Mouse (Mus musculus) cerebellum, postnatal 25 days (tissue): Measurements from ENCODE around the gene Osbpl6.
A peak's percentile ranks its signal among the peaks of the same experiment; 100 is the strongest.
"Not testable (repeated sequence)": the region's sequence is repeated elsewhere in the genome, so short reads cannot be mapped to it uniquely, and the experiment has no call there.

Source experiments
- DNase-seq, 2 experiments: peaks; one replicate each; pipeline ENCODE4 v3.0.0; 2021; ENCODE audit warnings: mixed read lengths in 2 of 2

Osbpl6 gene

GRCm38 (mm10) chr2:76571543-76571942 lies 165.2 kb downstream of the Osbpl6 start:
- DNase-seq = no peak

DNA sequence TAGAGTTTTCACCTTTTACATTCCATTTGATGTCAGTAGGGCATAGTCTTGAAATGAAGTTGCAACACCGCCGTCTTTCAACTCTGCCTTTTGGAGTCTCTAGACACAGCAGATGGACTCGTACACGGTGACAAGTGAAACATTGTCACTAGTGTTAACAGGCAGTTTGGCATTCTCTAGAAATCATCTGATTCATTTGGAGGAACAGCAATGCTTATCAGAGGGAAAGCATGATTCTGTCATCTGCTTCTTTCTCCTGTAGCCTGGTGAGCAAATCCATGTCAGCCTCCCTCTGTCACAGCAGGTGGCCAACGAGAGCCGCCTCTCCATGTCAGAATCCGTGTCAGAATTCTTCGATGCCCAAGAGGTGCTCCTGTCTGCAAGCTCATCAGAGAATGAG lies 172.6 kb downstream of the Osbpl6 start:
- no peak for DNase-seq

DNA sequence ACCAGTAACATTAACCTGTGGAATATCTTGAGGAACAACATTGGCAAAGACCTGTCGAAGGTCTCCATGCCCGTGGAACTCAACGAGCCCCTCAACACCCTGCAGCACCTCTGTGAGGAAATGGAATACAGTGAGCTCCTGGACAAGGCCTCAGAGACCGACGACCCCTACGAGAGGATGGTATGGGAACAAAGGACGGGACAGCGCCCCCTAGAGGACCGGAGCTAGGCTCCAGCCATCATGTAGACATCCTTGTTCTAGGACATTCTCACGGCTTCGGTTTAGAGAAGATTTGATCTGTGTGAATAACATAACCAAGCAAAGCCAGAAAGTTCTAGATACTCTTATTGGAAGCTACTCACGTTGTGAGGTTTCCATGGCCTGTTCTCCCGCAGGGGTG lies 178.8 kb downstream of the Osbpl6 start:
- DNase-seq = peak in 1 of 2 experiments; percentile 36

GRCm38 (mm10) chr2:76586906-76587305 lies 180.6 kb downstream of the Osbpl6 start:
- DNase-seq = no peak

- no peak for DNase-seq
These were observed 183.9 kb downstream of the Osbpl6 start for GRCm38 (mm10) chr2:76590221-76590620.

- no peak for DNase-seq
These were observed 186.2 kb downstream of the Osbpl6 start for GRCm38 (mm10) chr2:76592401-76592924.

DNA sequence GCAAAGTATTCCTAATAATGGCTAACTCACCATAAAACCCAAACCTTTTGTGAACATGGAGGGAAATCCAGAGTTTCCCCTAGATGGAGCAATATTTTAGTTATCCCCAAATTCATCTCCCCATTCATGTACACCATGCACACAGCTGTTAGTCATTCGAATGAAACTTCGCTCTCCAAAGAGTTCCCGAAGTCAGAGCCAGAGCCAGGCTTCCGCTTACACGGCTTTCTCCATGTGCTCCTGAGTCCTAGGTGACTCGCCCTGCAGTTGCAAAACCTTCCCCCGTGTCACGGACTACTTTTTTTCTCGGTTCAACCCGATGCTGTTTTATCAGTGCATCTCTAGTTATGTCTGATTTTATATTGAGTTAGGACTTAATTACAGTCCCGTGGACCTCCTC lies 191.2 kb downstream of the Osbpl6 start:
- DNase-seq = no peak

DNA sequence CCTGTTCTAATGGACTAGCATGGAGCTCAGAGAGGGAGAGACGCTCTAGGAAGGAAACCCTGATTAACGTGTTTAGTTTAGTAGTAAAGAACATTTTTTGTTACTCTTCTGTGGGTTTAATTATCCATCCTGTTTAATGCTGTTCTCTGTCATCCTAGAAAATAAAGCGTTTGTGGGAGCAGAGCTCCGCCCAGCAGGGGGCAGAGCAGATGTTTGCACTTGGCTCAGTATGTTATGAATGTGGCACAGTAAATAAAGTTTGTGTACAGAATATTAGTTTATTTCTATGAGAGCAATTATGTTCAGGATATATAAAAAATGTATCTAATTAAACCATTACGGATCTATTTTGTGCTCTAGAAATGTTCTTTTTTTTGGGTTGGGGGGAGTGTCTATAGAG lies 192.9 kb downstream of the Osbpl6 start:
- no peak for DNase-seq

DNA sequence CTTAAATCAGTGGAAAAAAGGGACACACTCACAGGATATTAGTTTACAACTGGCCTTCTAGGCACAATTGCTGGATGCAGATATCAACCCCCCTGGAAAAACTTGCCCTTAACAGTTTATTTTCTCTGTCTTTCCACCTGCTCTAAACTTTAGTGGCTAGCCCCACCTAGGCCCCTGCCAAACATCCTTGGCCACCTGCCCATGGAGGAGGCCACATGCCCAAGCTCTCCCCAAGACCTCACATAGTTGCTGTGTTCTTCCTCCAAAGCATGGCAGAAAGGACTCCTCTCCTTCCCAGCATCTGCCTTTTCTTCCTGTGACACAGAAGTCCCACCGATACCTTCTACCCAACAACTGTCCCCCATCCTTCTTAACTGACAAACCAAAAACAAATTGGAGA lies 195.9 kb downstream of the Osbpl6 start:
- DNase-seq = peak in 1 of 2 experiments; percentile 43

DNA sequence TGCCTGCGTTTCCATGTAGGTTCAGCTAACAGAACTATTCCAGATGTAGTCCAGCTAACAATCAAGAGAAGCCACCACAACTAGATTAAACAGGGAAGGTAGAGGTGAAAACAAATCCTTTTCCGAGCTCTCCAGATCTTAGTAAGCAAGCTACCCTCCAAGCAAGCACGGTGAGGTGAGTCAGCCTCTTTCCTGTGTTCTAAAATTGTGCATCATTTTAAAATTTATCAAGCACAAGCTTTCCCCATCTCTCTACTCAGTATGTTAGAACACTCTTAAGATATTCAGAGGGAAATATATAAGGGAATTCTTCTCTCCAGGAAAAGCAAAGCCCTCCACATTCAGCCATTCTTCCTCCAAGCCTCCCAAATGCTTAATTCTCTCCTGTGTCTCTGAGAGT lies 200.4 kb downstream of the Osbpl6 start:
- no peak for DNase-seq

DNA sequence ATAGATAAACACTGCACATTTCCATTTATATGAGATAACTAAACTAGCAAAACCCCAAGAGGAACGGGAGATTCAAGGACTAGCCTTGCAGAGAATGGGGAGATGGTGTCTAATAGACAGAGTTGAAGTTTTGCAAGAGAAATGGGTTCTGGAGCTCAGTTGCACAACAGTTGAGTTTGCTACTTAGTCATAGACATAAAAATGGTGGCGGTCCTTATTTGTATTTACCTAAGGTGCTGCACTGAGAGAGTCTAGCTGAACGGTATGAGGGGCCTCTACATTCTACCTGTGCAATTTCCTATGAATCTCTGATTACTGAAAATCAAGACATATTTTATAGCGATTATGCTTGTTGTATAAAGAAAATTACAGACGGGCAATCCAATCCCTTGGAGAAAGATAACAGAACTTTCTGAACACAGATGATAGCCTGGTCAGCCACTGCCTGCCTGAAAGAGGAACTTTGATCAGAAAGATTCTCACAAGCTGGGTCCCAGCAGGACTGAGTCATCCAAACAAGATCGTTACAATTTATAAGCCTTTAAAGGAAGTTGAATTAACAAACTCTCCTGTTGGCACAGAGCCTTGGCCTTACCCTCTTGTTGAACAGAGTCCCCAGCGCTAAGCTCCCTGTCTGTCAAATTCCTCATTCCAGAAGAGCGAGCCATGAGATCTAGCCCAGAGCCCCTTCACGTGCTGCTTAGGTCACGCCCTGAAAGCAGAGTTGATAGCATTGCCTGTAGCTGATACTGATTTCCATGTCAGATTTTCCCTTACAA lies 204.2 kb downstream of the Osbpl6 start:
- DNase-seq = no peak

GRCm38 (mm10) chr2:76611996-76612395 lies 205.7 kb downstream of the Osbpl6 start:
- DNase-seq = no peak

DNA sequence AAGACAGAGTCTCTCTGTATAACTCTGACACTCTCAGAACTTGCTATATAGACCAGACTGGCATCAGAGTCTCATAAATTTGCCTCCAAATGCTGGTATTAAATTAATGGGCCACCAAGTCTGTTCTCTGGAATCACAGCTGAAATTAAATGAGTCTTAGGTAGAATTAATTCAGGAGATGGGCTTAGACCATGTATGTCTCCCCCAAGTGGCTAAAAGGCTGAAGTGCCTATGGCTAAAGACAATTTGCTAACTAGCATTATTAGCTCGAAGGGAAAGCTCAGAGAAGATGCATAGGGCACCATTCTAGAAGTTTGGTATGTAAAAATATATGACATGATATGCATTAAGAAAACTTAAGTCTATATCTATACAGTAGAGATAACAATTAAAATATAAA lies 211.8 kb downstream of the Osbpl6 start:
- peak in 1 of 2 experiments; percentile 71 for DNase-seq

GRCm38 (mm10) chr2:76620188-76620587 lies 213.9 kb downstream of the Osbpl6 start:
- DNase-seq = no peak

- no peak for DNase-seq
These were observed 215.4 kb downstream of the Osbpl6 start for GRCm38 (mm10) chr2:76621724-76622123.

DNA sequence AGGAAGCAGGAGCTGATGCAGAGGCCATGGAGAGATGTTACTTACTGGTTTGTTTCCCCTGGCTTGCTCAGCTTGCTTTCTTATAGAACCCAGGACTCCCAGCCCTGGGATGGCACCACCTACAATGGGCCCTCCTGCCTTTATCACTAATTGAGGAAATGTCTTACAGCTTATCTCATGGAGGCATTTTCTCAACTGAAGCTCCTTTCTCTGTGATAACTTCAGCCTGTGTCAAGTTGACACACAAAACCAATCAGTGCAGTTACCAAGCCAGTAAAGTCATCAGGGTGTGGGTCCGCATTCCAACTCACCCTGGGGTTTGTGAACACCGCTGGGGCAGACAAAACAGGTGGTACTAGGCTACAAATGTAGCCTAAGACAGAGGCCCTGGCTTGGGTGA lies 216.0 kb downstream of the Osbpl6 start:
- not testable (repeated sequence) for DNase-seq

GRCm38 (mm10) chr2:76630293-76630692 lies 224.0 kb downstream of the Osbpl6 start:
- no peak for DNase-seq

GRCm38 (mm10) chr2:76631600-76631999 lies 225.3 kb downstream of the Osbpl6 start:
- DNase-seq = no peak

DNA sequence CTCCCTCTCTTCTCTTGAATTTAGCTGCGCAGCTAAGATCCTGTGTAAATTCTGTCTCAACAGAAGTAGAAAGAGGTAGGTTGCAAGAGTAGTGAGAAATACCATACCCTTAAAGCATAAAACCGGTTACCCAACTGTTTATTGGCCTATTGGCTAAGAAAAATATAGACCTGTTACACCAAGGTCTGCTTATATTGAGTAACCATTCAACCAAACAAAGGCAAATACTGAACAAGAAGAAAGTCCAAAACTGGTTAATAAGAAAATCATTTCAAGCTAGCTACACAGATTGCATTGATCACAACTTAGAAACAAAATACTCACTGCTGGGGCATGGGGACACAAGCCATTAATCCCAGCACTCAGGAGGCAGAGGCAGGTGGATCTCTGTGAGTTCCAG lies 233.3 kb downstream of the Osbpl6 start:
- no peak for DNase-seq

DNA sequence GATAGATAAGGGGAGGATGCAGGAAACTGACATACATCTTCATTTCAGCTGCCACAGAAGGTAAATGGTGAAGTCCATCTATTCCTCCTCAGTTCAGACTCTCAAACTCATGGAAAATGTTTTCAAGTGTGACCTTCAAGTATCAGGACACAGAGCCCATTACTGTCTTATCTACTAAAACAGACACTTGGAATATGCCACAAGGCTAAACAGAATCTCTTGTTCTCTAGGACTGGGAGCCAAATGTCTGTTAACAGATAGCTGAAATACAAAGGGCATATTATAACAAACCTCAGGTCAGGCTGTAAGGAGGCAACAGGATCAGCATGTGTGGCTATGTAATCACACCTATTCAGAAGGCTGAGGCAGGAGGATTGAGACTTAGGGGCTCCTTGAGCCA lies 237.5 kb downstream of the Osbpl6 start:
- DNase-seq = no peak

GRCm38 (mm10) chr2:76647441-76647869 lies 241.1 kb downstream of the Osbpl6 start:
- no peak for DNase-seq

DNA sequence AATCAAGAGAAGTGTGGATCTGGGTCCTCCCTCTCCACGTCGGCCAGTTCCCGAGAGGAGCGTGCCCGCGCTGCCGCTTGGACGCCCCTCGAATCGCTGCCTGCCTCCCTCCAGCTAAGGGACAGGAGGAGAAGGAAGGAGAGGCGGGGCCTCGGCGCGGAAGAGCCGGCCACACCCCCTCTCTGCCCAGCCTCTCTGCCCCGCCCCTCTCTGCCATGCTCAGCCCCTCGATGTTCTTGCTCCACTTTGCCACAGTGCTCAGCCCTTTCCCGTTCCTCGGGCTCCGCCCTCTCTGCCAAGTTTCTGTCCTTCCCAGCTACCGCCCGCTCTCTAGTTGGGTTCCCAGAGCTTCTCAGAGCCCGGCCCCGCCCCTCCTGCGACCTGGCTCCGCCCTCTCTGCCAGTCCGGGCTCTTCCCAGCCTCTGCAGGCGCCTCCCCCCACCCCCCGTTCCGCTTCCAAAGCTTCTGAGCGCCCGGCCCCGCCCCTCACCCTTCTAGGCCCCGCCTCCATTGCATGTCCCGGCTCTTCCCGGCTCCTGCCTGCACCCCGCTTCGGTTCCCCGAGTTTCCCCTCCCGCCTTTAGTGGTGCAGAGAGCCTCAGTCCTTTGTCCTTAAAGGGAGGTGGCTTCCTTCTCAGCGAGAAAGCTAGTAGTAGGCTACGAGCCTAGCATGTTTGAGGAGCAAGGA lies 241.7 kb downstream of the Osbpl6 start, which contains the start of the genes Prkra and Pjvk:
Gene Prkra, minus strand, starts transcription at position 133 of the 688 bp plus-strand sequence.
Gene Pjvk, plus strand, starts transcription at position 594 of the 688 bp plus-strand sequence.
- peak; percentile 99 for DNase-seq

DNA sequence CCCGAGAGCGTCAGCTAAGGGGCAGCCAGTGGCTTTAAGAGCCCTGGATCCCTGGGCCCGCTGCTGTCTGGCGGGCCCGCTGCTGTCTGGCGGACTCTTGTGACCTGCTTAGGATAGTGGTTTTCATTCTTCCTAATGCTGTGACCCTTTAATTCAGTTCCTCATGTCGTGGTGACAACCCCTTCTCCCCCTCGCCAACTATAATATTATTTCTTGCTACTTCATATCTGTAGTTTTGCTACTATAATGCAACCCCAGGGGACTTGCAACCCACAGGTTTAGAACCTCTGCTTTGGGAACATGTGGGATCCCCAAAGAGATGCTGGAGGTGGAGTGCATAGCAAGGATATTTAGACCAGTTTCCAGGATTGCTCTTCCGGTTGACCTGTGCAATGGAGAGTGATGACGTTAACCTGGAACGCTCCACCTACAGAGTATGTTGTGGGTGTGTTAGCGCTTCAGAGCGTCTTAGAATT lies 242.4 kb downstream of the Osbpl6 start:
- DNase-seq = peak in 1 of 2 experiments; percentile 32
